Mouse (Mus musculus) bone marrow macrophage, adult 2 months (primary cell): ENCODE data around the gene Cubn.

Experiments
- CTCF ChIP-seq: IDR thresholded peaks from 2 replicates; pipeline ENCODE4 v1.5.1; 2012; ENCODE audit warnings: low read depth, mild to moderate bottlenecking, low read length, moderate library complexity
- POLR2A ChIP-seq: IDR thresholded peaks from 2 replicates; pipeline ENCODE4 v1.6.1; 2012; ENCODE audit warnings: mild to moderate bottlenecking, low read depth, low read length, borderline replicate concordance

- no peak for TF ChIP-seq CTCF
- no peak for TF ChIP-seq POLR2A
Measured at GRCm38 (mm10) chr2:13491734-13492133, at the start of gene Cubn.
